Mouse (Mus musculus) mouse embryonic stem cell (cell line): ENCODE results near the gene Adrb1.

Source experiments
- in situ Hi-C, 2 experiments: fragments of 300-500 bp; cut with MboI; formaldehyde crosslinking; loops; 1 replicate in 1 of 2; 3 replicates in 1 of 2; pipeline ENCODE4 v1.14.3; 2019 to 2020; ENCODE audit warnings: low sequenced_read_pairs in 2 of 2, low pct_unique_long_range_greater_than_20kb in 1 of 2, mixed read lengths in 1 of 2; ENCODE audit not compliant: unreplicated experiment in 1 of 2

The Adrb1 gene

GRCm38 (mm10) chr19:56721387-56722211 lies at the start of gene Adrb1:
Adrb1 (plus strand) TSS chr19:56722199.
- in situ Hi-C loops: no loop called here

DNA sequence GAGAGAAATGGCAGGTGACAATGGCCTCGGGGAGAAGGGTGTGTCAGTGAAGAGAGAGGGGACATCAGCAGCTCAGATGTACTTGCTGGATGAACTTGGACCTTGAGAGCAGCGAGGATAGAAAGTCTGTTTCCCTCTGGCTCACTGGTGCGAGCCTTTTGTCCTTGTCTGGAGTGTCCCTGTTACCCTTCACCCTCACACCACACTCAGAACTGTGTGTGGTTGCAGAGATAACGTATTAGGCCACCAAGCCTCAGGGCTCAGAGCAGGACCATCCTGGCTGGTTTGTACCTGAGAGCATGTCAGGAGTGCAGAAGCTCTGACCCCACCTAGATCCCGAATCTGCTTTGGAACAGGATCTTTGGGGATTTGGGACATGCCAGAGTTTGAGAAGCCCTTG lies 46.3 kb upstream of the Adrb1 start:
- in situ Hi-C loops: no loop called here

DNA sequence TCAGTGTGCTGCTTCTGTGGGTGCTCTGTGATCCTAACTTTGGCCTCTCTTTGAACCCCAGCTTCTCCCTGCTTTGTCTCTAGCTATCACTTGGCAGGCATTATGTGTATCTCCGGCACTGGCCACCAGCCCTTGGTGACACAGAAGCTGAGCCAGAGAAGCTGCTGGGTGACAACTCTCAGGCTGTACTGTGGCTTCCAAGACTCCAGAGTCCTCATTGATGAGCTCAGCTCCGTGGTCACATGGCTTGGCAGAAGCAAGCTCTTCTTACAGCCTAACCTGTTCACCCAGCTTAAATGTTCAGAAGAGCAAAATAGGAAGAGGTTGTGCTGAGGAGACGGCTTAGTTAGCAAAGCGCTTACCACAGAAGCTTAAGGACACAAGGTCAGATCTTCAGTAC lies 45.5 kb upstream of the Adrb1 start:
- in situ Hi-C loops: no loop called here

GRCm38 (mm10) chr19:56677611-56678010 lies 44.4 kb upstream of the Adrb1 start:
- in situ Hi-C loops: no loop called here

- in situ Hi-C loops: no loop called here
Observed at GRCm38 (mm10) chr19:56678516-56678915, 43.5 kb upstream of the Adrb1 start.

GRCm38 (mm10) chr19:56679213-56679965 lies 42.6 kb upstream of the Adrb1 start:
- in situ Hi-C loops: no loop called here

DNA sequence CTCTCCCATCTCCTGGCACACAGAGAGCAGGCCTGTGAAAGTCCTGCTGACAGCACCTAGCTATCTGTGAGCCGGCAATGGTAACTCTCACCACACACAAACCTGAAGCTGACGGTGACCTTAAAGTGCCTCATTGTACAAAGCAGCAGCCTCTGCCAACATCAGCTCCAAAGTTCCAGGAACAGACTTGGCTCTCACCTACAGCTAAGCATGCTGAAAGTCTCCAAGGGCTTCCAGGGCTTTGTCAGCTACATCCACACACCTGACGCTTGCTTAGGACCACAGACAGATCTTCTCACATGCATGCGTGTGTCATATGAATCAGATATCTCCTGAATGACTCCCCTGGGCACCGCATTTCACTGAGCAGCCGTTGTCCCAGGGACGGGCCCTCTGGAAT lies 42.0 kb upstream of the Adrb1 start:
- in situ Hi-C loops: no loop called here

DNA sequence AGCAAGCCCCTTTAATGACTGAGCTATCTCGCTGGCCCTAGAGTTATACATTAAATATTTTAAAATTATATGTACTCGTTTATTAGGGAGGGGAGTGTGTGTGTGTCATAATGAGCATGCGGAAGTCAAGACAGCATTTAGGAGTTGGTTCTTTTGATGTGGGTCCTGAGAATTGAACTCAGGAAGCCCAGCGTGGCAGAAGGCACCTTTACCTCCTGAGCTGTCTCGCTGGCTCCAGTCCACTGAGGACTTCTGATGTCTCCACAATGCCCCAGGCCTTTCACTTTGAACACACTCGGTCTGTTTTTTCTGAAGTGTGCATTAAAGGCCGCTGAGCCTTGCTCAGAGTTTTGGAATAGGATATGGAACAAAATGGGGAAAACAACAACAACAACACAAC lies 39.7 kb upstream of the Adrb1 start:
- in situ Hi-C loops: no loop called here

DNA sequence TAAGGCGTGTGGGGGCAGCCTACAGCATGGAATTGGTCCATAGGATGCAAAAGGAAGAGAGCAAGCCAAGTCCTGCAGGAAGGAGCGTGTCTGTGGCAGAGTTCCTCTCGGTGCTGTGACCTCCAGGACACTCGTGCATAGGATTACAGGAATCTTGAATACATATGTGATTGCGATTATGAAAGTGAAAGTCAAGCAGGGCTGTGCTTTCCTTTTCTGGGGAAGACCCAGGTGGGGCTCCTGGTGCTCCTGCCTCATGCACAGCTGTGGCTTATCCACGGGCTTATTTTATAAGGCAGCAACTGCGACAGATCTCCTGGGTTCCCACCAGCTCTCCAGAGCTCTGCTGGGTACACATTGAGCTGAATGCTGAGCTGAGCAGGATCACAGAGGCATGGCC lies 39.2 kb upstream of the Adrb1 start:
- in situ Hi-C loops: no loop called here

DNA sequence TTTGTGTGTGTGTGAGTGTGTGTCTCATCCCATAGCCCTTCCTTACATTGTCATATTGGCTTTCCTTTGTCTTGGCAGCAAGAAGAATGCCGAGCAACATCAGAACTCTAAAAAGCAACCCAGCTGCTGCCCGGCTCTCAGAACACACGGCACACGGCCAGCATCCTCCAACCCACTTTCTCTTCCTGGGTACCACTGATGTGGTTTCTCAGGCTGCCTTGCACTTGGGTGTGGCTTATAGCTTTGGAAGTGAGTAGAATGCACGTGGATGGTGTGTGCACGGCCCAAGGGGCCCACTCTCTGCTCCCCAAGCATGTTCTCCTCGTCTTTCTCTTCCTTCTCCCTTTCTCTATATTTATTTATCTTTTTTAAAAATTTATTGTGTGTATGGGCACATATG lies 36.5 kb upstream of the Adrb1 start:
- in situ Hi-C loops: no loop called here

DNA sequence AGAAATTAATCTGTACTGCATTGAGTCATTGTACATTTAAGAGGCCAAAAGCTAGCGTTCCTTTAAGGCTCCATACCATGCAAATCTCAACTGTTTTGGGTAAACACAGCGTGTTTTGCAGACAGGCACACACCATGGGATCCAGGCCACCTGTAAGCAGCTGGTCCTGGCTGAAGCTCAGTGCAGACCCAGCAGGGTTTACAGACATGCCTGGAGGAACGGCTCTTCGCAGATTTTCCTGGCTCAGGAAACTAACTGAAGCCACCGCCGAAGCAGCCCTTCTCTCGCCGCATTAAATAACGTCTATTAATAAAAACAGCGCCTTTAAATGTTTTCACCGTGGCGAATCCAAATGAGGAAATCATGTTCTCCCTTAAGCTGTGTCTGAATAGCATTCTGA lies 35.8 kb upstream of the Adrb1 start:
- in situ Hi-C loops: no loop called here

GRCm38 (mm10) chr19:56687026-56687635 lies 34.9 kb upstream of the Adrb1 start:
- in situ Hi-C loops: no loop called here

- in situ Hi-C loops: no loop called here
Observed at GRCm38 (mm10) chr19:56687676-56688075, 34.3 kb upstream of the Adrb1 start.

- in situ Hi-C loops: no loop called here
Observed at GRCm38 (mm10) chr19:56688661-56689335, 33.2 kb upstream of the Adrb1 start.

GRCm38 (mm10) chr19:56689493-56689892 lies 32.5 kb upstream of the Adrb1 start:
- in situ Hi-C loops: no loop called here

DNA sequence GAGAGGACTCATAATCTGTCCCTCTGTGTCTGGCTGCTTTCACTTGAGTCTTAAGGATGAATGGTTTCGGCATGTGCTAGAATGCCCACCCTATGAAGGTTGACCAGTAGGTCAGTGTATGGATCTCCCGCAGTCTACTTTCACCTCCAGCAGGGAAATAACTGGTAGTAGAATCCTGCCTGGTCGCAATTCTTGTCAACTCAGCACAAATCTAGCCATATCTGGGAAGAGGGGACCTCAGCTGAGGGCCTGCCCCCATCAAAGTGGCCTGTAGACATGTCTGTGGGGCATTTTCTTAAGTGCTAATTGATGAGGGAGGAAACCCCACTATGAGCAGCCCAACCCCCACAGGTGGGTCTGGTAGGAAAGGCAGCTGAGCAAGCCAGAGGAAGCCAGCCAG lies 30.9 kb upstream of the Adrb1 start:
- in situ Hi-C loops: no loop called here

GRCm38 (mm10) chr19:56692451-56692850 lies 29.5 kb upstream of the Adrb1 start:
- in situ Hi-C loops: no loop called here

DNA sequence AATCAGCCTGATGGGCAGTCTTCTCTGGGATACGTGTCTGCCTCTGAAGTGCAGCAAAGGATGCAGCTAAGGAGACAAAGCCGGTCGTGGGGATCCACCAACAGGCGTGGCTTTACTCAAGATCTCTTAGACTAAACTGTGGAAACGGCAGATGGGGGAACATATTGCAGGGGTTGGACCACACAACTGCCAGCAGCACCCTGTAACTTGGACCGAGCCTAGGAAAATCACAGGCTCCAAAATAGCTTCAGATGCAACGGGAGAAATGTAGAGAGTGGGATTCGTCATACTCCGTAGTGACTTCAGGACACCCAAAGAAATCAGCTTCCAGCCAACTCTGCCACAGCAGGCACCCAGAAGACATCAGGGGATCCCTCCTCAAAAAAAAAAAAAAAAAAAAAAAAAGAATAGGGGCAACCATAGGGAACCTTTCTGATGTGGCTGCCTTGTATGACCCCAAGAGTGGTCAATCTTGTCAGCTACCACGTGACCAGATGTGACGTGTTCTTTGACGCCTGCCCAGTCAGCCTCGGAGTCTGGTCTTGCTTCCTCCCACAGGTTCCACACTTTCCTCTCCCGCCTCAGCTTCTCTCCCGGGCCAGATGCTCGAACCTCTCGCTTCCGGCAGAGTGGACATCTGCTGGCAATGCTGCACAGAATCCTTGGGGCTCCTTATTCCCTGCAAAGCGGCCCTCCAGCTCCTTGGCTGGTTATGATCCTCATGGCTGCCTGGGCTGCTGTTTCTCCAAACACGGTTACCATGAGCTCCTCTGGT lies 24.4 kb upstream of the Adrb1 start:
- in situ Hi-C loops: no loop called here
